Mouse (Mus musculus) heart, adult 8-10 months (tissue): ENCODE measurements at regions not wholly inside any gene's neighbourhood (a gene's known extent, or its start where the extent isn't known, plus 50 kb on each side); places are given as distances from the start of the nearest gene placed in this dataset.
A peak's percentile ranks its signal among the peaks of the same experiment; 100 is the strongest.

Experiments
- DNase-seq: peaks from one replicate; pipeline ENCODE4 v3.0.0; 2022; ENCODE audit warnings: low spot score

DNA sequence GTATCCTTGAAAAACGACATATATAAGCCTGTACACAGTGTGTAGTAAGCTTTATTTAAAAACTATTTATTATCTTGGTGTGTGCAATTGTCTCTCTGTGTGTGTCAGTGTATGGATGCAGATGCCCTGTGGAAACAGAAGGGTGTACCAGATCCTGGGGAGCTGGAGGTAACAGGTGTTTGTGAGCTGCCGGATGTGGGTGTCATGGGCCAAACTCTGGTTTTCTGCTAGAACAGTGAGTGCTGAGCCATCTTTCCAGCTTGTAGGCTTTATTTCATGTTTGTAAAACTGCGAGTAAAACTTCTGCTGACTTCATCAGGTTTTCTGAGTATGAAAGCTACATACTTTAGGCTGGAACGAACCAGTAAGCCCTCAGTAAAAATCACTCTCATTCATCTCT, 322.3 kb upstream of the Gm5148 start:
- no peak for DNase-seq

DNA sequence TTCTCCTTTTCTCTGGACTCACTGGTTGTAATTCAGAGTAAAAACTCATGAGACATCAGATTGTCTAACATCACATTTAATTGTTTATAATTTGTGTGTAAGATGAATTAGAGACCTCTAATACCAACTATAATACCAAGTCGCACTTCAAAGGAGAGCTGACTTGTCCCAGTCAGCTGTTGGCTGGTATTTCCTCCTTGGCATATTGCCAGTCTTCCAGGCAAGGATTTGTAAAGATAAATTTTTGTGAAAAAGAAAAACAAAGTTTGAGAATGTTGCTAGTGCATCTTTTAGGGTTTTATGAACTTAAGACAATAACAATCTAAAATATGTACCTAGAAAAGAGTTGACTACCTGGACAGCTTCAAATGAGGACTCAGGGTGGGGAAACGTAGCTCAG, 321.7 kb upstream of the Gm5148 start:
- DNase-seq = no peak

DNA sequence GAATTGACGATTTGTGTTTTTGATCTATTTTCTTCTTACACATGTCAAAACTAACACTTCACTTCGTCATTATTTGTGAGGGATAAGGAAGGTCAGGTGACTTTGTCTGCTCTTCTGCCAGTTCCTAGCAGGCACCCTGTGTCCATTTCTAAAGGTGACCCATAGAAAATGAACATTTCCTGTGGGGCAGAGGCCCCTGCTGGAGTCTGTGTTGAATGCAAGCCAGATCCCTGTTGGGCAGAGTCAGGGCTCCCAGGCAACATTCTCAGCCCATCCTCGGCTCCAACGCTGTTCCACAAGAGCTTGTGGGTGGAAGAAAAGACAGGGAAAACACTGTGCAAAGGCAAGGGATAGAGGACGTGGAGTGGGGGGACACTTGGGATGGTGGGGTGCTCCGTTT, 321.2 kb upstream of the Gm5148 start:
- DNase-seq = no peak

DNA sequence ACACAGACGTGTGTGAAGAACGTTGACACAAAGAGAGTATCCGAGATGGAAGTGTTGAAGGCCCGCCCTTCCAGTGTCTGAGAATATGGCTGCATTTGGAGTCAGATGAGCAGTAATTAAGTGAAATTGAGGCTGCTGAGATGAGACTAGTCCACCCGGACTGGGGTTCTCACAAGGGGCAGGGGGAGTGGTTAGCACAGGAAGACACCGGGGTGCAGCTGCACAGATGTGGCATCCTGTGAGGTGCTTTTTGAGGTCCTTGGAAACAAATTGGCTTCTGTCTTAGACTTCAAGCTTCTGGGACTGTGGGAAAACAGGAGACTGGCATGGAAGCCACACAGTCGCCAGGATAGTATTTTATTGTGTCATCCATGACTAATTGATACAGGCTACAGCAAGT, 320.0 kb upstream of the Gm5148 start:
- DNase-seq = no peak

DNA sequence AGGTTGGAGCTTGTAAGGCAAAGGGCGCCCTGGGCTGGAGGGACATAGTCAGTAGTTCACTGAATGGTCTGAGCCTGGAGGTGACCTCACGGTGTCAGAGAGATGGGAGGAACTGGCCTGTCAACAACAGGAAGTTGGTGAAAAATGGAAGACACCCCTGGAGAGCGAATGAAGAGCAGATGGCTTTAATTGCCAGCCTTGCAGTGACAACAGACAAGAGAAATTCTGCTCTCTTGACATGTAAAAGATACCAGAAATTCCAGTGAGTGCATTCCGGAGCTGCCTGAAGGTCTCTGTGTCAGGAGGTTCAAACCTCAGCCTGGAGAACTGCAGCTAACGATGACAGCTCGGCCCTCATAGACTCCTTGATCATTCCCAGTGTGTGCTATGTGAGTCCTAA, 318.3 kb upstream of the Gm5148 start:
- DNase-seq = no peak

DNA sequence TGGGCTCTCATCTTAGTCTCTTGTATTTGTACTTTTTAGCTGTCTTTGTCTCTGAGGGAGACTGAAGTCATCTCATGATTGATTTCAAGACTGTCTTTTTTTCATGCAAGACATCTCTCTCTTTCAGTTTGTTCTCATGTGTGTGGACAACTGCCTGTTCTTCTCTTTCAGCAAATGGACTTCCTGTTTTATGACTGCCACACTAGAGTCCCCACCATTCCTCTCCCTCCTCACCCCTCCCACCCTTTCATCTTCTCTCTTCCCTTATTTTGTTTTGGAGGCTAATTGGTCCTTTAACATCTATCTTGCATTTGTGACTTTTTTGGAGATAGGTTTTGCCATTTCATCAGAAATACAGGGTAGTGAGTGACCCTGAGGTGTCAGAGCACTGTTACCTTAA, 311.8 kb upstream of the Gm5148 start:
- no peak for DNase-seq

DNA sequence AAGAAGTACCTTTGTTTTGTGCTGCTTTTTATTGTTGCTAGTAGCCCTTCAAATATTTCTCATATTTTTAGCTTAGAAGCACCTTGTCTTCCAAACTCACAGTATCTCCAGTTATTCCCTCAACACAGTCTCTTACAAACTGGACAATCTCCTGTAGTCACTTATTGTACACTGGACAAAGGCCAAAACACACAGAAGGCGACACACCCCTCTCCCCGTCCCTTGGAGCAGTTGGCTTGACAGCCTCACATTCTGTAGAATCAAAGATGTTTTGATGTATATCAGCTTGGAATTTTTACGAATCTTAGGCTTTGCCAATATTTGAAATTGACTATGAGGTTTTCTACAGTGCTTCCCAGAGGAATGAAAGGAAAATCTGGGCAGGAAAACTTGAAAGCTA, 309.8 kb upstream of the Gm5148 start:
- DNase-seq = no peak

DNA sequence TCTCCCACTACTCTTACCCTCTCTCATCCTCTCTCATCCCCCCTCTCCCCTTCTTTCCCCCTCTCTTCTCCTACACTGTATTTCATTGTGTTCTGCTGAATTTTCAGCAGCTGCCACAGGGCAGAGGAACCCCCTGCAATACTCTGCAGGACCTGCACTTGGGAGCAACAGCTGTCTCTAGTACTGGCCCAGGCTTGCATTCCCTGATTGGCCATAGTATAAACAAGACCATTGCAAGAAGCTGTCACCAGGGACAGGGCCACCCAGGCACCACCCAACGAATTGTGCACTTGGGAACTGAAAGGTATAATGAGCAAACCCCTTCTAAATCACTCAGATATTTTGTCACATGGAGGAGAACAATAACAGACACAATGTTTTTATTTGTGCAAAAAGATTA, 290.5 kb upstream of the Gm5148 start:
- DNase-seq = no peak

DNA sequence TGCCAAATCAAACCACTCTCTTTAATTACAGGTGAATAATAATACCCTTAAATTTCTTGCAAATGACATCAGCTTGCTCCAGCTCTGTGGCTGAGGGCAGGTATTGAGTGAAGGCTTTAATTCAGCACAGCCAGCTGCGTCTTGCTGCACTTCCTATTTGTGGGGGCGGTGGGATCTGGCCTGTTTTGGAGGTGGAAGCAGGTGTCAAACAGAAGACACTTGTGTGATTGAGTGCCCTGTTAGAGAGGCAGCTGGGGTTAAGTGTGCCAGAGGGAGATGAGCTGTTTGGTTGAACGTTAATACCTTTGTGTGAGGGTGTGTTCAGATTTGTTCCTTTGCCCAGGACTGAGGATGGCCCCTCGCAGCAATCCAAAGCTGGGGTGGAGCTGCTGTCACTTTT, 284.9 kb upstream of the Gm5148 start:
- DNase-seq = no peak

DNA sequence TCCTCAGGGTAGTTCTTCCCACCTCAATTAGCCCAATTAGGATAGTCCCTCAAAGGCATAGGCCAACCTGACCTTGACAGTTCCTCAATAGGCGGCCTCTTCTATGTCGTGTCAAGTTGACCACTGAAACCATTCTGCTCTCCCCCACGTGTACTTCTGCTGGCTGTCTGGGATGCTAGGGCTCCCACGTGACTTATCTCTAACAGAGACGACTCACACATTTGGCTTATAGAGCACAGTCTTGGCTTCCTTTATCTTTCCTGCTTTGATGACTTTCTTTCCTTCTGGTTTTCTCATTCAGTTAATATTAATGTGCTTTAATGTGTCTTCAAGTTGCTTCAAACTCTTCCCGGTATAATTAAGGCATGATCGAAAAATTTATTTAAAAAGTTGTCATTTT, 284.0 kb upstream of the Gm5148 start:
- DNase-seq = no peak

DNA sequence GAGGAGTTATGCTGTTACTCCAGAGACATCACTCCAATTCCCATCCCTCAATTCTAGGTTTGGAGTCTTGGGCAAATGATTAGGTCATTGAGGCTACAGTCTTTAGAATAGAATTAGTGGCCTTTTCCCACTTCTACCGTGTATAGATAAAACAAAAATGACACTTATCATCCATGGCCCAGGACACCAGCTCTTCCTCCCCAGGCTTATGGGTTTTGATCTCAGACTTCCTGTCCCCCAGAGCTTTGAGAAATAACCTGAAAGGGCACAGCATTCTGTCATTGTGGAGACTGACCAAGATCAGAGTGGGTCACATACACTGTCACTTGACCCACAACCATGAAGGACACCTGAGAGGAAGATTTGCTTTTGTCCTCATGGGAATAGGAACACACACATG, 283.3 kb upstream of the Gm5148 start:
- no peak for DNase-seq

DNA sequence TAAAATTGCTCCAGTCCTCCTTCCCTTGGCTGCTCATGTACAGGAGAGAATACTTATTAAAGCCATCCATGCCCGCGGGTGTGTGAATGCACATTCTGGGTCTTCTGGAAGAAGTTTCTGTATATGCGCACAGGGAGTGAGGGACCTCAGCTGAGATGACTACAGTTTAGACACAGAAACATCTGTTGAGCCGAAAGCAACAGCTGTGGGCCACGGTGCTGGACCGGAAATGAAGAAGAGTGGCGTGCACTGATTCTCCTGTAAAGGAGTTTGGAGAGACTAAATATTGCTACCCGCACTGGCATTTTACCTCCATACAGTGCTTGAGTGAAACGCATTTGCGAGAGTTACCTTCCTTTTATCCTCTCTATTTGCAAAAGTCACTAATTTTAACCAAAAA, 278.0 kb upstream of the Gm5148 start:
- DNase-seq = no peak

DNA sequence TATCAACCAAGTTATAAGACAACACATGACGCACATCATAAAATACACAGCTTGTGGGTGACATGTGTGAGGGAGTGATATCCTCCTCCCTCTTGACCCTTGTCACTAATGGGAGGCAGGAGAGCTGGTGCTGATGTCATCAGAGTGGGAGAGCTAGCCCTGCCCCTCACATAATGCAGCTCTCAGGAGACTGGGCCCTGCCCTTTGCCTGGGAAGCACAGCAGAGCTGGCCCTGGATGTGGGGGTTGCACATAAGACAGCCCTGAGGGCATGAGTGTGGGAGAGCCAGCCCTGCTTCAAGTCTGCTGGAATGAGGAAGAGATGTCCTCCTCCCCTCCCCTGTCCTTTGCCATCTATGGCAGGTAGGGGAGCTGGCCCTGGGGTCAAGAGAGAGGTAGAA, 275.5 kb upstream of the Gm5148 start:
- no peak for DNase-seq

DNA sequence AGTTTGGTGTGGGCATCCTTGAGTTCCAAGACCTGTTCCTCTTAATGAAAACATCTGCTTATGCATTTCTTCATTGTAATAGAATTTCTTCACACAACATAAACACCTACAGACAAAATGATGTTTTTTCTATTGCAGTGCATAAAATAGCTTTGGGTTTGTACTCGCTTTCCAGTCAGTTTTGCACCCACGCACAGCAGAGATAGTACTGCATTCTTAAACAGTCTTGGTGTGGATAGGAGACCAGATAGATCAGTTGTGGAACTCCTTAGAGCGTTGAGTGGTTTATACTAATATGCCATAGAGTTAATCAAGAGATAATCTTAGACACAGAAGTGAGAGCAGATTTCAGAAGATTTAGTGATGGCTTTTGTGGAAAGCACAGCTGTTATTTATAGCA, 273.7 kb upstream of the Gm5148 start:
- DNase-seq = no peak

DNA sequence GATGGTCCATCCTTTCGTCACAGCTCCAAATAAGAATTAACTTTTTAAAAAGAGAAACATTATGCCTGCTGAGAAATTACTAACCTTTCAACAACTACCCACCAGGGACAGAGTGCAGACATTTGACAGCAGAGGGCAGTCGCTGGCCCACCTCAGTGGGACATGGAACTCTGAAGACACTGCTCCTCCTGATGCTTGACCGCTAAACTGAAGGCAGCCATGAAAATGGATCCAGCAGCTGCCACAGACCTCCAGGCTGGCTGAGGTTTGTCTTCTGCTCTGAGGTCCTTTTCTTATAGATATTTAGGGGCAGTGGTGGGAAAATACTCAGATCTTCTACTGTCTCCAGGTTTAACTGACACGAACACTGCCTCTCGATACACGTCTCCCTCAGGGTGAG, 265.7 kb upstream of the Gm5148 start:
- DNase-seq = no peak

DNA sequence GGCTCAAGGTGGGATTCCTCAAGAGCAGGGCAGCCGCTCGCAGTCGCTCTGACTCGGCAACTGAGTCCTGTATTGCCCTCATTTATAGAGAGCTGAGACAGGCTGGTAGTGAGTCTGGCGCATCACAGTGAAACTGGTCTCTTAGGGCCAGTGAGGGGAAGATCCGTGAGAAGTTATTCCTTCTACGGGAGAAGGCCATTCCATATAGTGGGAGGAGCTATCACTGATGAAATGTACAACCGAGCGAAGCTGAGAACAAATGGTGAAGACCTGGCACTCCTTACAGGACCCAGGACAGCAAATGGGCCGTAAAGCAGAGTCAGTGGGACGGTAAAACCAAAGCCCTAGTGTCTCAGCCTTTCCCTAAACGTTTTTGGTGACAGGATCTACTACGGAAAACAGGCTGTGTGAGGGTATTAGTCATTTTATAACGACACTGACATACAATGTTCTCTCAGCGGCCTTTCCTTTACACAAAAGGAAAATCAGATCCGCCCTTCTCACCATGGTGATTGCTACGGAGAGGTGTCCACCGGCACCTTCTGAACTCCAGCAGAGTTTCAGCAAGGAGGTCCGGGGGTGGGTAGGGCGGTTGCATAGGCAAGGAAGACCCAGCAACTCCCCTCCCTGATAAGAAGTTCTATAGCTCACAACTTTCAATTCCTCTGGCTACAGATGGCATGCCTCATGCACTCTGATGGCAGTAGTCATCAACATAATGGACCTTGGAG, 263.6 kb upstream of the Gm5148 start:
- DNase-seq = no peak

DNA sequence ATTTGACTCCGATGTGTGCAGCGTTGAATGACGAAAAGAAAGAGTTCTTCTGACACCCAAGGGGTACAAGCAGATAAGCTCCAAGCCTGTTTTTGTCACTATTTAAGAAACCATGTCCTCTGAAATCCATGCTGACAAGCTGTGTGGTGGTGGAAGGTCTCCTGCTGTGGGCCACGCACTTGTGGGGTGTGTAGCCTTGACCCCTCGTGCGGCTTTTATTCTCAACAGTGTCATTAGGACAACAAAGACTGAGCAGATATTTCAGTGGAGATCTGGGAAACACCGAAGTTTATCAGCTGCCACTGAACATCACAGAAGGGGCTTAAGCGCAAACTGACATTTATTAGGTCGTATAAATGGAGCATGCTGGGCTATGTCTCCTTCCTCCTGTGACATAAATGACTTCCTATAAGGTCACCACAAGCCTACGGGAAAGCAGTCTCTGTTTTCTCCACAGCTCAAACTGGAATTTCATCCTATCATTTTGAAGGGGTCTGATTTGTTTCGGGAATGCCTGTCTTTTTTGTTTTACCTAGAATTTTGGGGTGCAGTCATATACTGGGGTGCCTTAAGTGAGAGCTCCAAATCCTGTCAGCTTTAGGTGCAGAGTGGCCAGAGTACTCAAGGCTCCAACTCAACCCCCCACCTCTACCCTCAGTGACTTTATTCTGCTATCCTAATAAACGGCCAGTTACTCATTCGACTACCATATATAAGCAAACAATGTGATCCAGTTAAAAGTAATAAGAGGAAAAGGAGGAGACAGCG, 262.9 kb upstream of the Gm5148 start:
- no peak for DNase-seq

DNA sequence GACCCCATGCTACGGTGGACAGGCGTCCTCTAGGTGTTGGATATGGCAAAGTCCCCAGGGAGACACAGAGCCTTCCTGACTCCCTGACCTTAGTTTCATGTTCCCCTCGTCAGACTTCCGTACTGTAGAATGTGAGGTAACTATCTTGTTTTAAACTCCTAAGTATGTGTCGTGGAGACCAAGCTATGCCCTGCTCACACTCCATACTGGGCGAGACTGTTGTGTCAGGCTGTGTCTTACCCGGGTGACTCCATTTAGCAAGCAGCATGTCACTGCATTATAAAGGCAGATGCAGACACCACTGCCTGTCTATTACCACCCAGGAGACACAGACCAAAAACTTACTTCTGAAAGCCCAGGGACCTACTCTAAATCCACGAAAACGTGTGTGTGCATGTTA, 260.4 kb upstream of the Gm5148 start:
- no peak for DNase-seq

DNA sequence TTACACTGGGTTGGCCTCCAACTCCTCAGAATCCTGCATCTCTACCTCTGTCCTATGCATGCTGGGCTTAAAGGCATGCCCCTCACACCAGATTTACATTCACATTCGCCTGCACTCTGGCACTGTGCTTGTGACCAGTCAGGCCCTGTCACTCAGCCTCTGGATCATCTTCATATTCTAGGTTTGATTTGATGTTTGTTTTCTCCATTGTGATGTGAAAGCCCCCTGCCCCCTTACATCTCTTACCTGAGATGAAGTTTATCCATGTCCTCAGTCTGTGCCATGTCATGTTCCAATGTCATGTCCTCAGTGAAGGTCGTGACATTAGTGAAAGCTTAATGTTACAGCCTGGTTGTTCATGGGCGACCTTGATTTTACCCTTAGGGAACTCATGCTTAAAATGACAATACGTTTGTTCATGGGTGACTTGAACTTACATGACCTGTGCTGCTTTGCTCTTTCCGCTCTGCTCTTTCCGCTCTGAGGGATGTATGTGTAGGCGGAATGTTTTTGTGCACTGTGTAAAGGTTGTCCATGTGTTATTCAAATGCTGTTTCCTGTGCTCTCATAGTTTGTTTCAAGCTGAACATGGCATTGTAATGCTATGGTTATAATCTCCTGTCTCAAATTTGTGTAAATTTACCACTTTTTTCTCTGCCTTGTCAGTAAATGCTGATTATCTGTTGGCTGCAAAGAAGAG, 257.3 kb upstream of the Gm5148 start:
- no peak for DNase-seq

DNA sequence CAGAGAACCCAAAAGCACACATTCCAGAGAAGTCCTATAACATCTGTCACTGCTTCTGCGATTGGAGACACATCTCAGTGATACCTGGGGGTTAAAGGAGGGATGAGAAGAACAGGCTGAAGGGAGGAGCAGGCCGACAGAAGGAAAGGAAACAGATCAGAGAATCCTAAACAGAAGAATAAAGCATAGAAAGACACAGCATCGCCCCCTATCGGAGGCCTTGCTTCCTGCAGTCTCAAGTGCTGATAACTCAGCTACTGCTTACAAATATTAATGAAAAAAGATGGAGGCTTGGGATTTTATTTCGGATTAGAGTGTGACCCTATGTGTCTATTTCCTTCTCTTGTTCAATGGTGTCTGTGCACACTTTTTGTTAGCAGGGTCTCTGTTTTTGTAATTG, 255.6 kb upstream of the Gm5148 start:
- DNase-seq = no peak

DNA sequence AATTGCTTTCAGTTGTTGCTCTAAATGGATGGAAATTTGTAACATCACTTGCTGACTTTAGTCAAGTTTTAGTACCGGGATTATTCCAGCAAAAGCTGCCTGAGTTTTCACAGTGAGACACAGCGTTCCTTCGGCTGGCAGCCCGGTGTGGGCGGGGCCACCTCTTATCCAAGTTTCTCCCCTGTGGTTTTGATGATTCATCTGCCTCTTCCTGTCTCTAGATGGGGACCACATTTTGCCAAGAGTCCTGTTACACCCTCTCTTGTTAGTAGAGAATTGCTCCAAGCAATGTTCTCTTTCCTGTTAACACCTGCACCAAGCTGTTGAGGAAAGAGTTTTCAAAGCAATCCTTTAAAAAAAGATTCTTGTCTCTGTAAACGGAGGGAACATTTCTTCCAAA, 254.2 kb upstream of the Gm5148 start:
- peak; percentile 94 for DNase-seq

DNA sequence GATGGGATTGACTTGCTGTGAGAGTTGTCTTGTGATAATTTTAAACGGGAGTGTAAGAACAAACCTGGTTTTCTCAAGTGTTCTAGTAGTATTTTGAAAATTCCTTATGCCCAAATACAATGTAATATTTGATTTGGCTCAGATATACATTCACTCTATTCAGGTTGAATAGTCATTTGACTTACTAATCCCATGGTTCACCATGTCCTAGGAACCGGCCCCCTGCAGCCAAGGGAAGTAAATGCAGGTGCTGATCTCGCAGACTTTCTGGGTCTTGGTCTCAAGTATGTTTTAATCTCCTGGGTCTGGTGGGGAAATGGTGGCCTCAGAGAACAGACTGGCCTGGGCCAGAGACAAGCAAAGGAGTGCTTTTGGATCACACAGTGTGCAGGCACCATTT, 253.2 kb upstream of the Gm5148 start:
- no peak for DNase-seq

DNA sequence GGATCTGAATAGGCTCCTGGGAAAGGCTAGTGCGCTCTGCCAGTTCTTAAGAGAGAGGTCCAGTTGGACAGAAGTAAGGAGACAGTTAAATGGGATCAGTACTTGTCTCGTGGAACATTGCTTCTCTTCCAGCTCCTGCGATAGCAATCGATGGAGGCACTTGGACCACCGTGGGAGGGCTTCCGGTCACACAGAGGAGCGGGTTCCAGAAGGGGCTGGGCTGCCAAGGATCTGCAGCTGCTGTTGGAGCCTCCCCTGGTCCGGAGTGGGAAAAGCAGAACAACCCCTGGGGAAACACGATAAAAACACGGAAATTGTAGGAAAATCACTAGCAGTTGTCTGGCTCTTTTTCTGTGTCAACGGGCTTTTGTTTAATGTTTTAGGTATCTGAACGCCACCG, 252.3 kb upstream of the Gm5148 start:
- peak; percentile 91 for DNase-seq
